Mouse (Mus musculus): ENCODE results near the gene Btbd19.

- no peak for TF ChIP-seq CTCF (IDR thresholded peaks at IDR 0.05)
- no peak for TF ChIP-seq EP300 (IDR thresholded peaks at IDR 0.05; ENCODE audit: insufficient read depth, low read depth, low read length)
Measured at GRCm38 (mm10) chr4:117115592-117115991, 9.9 kb downstream of the Btbd19 start.

All from heart, adult 2 months (tissue).